Mouse (Mus musculus) lung, postnatal 10 days (tissue): ENCODE data around the gene Apol8.
A peak's percentile ranks its signal among the peaks of the same experiment; 100 is the strongest.
"Not testable (repeated sequence)": the region's sequence is repeated elsewhere in the genome, so short reads cannot be mapped to it uniquely, and the experiment has no call there.

Experiments
- DNase-seq: peaks from one replicate; pipeline ENCODE4 v3.0.0; 2021

The Apol8 gene

GRCm38 (mm10) chr15:77748414-77748813, 8.4 kb downstream of the Apol8 start:
- no peak for DNase-seq

DNA sequence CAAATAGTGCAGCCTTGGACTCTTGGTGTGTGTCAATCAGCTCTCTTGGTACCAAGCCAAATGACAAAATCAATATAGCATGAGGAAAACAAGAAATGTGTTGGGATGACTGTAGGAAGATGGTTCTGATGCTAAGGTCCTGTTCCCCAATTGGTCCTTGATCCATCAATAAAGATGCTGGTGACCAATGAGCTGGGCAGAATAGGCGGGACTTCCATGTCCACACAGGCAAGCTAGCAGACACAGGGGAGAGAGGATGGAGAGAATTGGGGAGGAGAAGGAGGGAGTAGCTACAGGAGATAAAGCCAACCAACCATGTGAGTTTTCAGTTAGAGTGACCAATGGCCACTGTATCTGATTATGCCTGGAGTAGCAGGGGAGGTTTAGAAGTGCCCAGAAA, 10.5 kb downstream of the Apol8 start:
- DNase-seq, result no peak

GRCm38 (mm10) chr15:77745081-77745480, 11.7 kb downstream of the Apol8 start:
- DNase-seq, result no peak

DNA sequence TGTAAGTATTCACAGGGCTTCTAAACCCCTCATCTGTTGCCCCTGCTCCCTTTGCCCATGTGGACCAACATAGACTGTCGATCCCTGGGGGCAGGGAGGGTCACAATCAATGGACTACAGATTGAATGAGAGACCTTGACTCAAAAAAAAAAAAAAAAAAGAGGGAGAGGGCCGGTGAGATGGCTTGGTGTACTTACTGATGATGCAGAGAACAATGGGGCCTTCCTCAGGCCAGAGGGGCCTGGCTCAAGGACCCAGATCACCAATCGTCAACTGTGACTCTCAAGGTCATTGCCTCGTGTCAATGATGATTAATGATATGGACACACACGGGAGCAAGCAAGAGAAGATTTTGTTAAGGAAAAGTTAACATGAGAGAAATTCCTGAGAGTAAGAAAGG, 12.2 kb downstream of the Apol8 start:
- no peak for DNase-seq

DNA sequence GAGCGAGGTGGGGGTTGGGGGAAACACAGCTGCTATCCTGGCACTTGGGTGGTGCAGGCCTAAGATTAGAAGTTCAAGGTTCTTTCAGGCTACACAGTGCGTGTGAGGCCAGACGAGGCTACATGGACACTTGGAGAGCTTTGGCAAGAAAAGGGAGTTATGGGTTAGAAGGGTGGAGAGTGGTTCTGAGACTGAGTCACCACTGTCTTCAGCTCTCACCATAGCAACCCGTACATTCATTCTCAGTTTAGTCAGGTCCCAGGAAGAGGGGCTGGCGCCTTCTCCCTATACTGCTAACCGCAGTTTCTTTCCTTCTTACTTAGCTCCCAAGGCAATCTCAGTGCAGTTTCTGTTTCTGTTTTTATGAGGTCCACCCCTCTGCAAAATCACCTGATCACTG, 15.2 kb downstream of the Apol8 start:
- DNase-seq, result not testable (repeated sequence)

DNA sequence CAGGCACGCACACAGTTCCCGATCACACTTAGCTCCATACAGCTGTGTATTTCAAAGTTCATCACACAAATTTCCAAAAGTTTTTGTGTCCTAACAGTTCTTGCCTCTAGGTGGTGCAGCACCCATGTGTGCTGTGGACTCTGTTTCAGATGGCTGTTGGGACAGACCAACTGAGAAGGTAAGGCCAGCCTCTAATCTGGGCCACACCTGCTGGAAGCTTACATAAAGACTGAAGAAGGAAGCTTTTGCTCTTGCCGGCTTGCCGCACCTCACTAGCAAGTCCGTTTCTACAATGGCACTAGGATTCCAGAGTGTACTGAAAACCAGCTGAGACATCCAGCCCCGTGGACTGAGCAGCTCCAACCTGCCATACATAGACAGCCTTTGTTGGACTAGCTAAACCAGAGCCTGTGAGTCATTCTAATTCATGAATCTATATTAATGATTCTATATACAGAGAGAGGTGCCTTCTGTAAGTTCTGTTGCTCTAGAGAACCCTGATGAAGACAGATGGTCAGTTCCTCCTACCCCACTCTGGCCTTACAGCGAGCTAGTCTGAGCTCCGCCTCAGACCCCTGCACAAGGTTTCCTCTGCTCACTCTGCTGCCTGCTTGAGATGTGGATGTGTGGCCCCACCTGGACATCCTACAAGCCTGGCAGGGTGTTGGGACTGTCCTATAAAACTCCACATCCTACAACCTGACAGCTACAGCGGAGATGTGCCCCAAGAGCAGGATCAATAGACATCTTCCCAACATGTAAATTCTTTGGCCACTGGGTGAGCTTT, 16.1 kb downstream of the Apol8 start:
- DNase-seq, result no peak

DNA sequence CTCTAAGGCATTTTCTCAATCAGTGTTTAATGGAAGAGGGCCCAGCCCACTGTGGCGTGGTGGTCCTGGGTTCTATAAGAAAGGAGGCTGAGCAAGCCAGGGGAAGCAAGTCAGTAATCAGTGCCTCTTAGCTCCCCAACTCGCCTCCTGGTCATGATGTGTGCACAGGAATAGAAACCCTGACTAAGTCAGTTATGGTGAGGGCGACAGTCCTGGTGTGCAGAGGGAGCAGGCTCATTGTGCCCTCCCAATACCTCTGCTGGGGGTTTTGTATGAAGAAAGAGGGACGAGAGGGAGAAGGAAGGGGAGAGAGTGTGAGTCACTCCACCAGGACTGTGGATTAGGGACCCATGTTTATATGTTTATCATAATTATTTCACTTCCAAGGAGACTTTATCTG, 22.9 kb downstream of the Apol8 start:
- DNase-seq, result not testable (repeated sequence)

GRCm38 (mm10) chr15:77733380-77733779, 23.4 kb downstream of the Apol8 start:
- not testable (repeated sequence) for DNase-seq

DNA sequence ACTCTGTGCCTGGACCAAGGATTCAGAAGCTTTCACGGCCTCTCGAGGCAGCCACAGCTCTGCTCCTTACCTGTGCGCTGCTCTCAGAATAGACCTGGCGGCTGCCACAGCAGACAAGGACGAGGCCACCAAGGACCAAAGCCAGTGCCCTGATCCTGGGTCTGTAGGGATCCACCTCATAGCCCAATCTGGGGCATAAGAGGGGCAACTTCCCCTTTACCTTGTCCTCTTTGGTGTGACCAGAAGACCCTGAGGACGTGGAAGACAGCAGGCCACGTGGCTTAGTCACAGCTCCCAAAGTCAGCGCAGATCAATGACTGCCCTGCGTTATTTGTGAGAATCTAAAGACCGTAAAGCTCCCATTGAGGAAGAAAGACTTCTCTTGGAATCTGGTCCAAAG, 24.0 kb downstream of the Apol8 start:
- not testable (repeated sequence) for DNase-seq

DNA sequence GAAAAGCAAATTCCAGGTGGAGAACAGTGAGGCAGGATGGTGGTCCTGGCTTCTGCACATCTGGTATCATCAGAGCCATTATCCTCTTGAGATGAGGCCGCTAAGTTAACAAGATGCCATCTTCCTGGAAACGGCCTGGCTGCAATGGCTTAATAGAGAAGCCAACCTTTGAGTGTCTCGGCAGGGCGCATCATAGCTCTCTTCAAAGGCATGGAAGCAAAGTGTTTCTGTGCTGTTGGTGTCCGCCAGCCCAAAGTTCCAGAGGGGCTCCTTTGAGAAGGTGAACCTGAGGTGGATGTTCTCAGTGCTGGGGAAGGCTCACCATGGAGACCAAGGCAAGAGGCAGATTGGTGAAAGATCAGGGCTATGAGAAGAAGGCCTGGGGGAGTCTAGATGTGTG, 25.2 kb downstream of the Apol8 start:
- no peak for DNase-seq

GRCm38 (mm10) chr15:77728739-77729138, 28.1 kb downstream of the Apol8 start, which contains the start of gene Apol9b:
Gene Apol9b, plus strand, starts transcription at chr15:77729039.
- not testable (repeated sequence) for DNase-seq

DNA sequence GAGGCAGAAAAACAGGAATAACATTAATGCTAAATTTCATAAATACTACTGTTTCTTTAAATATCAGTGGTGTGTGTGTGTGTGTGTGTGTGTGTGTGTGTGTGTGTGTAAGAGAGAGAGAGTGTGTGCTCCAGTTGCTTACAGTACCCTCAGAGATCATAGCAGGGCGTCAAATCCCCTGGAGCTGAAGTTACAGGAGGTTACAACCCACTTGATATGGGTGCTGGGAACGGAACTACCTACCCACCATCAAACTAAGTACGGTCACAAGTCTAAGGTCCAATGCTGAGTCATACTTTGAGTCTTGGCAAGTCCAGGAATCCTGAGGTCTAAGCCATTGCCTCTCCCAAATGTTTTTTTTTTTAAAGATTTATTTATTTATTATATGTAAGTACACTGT, 29.1 kb downstream of the Apol8 start:
- not testable (repeated sequence) for DNase-seq

DNA sequence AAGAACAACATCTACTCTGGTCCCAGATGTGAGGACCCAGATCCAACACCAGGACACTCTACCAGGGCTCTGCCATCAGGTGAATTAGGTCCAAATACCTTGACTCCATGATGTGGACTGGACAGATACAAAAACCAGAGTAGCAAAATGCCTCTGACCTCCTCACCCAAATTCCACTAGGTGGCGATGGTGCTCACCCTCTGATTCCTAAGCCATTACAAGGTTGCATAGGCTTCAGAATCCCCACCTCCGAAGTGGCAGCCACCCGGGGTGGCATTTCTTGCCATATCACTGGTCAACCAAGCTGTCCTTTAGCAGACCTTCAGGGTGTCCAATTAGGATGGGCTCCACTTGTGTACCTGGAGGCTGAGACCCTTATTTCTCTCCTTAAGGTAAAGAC, 29.7 kb downstream of the Apol8 start:
- DNase-seq, result not testable (repeated sequence)

GRCm38 (mm10) chr15:77725393-77726020, 31.3 kb downstream of the Apol8 start:
- DNase-seq, result peak; percentile 40

GRCm38 (mm10) chr15:77724208-77724911, 32.4 kb downstream of the Apol8 start:
- DNase-seq, result not testable (repeated sequence)

DNA sequence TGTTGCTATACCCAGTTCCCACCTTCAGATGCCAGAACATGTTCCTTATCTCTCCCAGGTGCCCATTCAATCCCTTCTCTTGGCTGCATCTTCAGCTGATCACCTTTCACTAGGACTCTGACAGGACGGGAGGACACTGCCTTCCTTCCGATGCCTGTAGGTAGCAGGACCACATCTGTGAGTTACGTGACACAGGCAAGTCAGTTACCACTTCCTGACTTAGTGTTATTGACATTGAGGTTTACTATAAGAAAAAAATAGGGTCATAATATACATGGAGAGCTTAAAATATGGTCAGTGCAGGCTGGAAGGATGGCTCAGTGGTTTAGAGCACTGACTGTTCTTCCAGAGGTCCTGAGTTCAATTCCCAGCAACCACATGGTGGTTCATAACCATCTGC, 35.3 kb downstream of the Apol8 start:
- not testable (repeated sequence) for DNase-seq

DNA sequence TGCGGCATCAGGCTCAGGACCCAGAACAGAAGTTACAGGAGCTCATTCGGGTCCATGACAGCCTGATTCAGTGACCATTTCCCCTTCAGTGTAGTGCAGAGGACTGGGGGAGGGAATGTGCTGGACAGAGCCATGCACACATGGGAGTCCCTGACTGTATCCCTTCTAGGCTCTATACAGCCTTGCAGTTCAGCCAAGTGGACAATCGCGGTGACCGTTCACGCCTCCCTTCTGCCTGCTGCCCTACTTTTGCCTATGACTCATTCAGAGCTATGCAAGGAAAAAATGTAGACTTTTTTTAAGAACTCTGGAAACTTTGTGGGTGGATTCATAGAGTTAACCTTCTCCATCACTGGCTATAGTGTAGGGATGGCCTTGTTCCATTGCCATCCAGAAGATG, 38.6 kb downstream of the Apol8 start:
- not testable (repeated sequence) for DNase-seq

DNA sequence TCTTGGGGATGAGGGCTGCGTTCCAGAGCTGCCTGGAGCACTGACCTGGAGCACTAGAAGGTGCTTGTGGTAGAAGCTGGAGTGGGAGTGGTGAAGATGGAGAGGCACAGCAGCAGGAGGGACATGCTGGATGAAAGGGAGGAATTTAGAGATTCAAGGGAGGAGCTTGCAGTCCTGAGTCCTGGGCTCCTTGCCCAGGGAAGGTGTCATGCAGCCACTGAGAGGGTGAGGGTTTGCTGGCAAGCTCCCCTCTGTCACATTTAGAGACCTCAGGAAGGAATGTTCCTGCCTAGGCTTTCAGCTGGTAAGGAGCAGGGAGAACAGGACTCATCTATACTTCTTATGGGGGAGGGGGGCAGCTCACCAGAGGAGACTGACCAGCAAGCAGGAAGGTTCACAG, 47.9 kb downstream of the Apol8 start:
- not testable (repeated sequence) for DNase-seq

DNA sequence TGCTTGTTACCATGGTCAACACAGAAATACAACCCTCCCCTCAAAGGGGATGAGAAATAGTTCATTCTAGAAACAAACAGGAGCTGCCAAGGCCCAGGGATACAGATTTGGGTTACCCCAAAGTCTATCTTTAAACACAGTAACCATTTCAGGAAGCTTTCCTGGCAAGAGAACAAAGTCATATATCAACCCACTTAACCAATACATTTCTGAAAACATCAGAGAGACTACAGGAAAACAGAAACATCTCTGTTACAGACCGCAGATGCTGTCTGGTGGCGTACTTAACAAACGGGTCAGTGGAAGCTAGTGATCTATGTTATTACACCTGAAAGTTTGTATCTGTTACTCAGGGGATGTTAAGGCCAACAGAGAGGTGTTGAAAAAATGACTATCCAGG, 51.5 kb downstream of the Apol8 start:
- not testable (repeated sequence) for DNase-seq

DNA sequence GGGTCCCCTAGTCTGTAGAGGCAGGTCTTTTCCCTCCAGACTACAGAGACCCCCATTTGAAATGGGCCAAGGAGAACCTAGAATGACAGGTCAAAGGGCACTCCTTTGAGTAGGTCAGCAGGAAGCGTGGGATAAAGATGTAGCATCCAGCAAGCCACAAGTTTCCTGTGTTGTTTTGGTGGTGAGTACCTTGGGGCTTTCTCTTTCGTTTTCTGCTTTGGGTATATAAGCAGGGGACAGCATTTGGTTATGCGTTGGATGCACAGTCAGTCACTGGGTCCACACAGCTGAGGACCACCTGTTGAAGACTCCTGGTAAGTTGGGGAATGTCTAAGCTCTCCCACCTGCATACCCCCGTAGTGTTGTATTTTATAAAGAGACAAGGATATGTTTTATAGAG, 58.1 kb downstream of the Apol8 start, which contains the start of gene Apol7e:
Gene Apol7e, plus strand, starts transcription at position 202 of the 400 bp plus-strand sequence.
- not testable (repeated sequence) for DNase-seq
